Mouse (Mus musculus): ENCODE data around the gene Unc79. TPM values are rescaled to one million over a fixed set of nuclear protein-coding genes. Genes with fewer than 3 reads are reported as not detected.

Unc79 gene
- total and polyA plus RNA-seq, 3 experiments, result 0.04 to 0.86 (median 0.05) TPM

DNA sequence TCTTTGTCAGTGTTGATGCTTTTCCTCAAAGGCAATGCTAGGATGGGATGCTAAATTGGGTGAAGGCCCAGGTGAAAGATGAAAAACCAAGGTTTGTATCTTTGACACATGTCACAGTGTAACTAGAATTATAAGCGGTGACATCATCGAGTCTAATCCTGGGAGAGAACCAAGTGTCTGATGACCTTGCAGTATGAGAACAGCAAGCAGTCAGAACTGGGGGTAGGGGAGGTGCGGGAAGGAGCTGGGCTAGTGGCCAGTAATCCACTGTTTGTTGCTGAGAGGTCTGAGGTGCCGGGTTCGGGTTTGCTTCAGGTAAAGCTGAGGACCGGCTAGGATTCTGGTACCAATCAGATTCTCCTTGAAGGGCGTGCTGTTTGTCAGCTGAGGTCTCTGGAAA, 160.6 kb downstream of the Unc79 start:
- H3K27me3 ChIP-seq (replicated peaks), result peaks cover 4% of the 10 kb centered on the region
- H3K9me3 ChIP-seq (replicated peaks; ENCODE audit: low read length), result no peaks in the 10 kb centered on the region
- H3K4me2 ChIP-seq (ENCODE audit: insufficient read depth, low read depth, poor library complexity, severe bottlenecking), result no peak overlapping the region
- TF ChIP-seq ZNF384 (IDR thresholded peaks at IDR 0.05; ENCODE audit: low read depth, low read length) (no peak), RCOR1 (conservative IDR thresholded peaks at IDR 0.05; ENCODE audit: low read depth, low read length) (no peak), NELFE (IDR thresholded peaks at IDR 0.05; ENCODE audit: low read depth, low read length) (no peak), KAT2A (IDR thresholded peaks at IDR 0.05; ENCODE audit: insufficient replicate concordance, low read length) (no peak), MEF2A (IDR thresholded peaks at IDR 0.05; ENCODE audit: borderline replicate concordance, low read depth, low read length) (no peak), CHD1 (IDR thresholded peaks at IDR 0.05; ENCODE audit: low read depth, low read length) (no peak), MAFK (IDR thresholded peaks at IDR 0.05; ENCODE audit: insufficient replicate concordance, low read length) (no peak), TBP (conservative IDR thresholded peaks at IDR 0.05; ENCODE audit: low read depth, low read length) (no peak), UBTF (IDR thresholded peaks at IDR 0.05; ENCODE audit: low read depth, low read length) (no peak), CTCF (conservative IDR thresholded peaks at IDR 0.05 in 1 of 2, IDR thresholded peaks at IDR 0.05 in 1 of 2; ENCODE audit: low read depth in 2 of 2, low read length in 2 of 2) (no peak), MYC (IDR thresholded peaks at IDR 0.05; ENCODE audit: low read depth, low read length) (no peak), E2F4 (IDR thresholded peaks at IDR 0.05; ENCODE audit: insufficient replicate concordance, low read depth, low read length) (no peak)
- H3K36me3 ChIP-seq (replicated peaks in 1 of 2; ENCODE audit: control insufficient read depth in 1 of 2, insufficient read depth in 1 of 2, low read length in 1 of 2), result no peaks in the 10 kb centered on the region
- dilution Hi-C loops (cut with MboI; ENCODE audit: extremely low pct_ligation_motif_present, extremely low pct_unique_long_range_greater_than_20kb, low sequenced_read_pairs) (no loop called here), in situ Hi-C loops (cut with MboI; ENCODE audit: low pct_ligation_motif_present, low pct_unique_long_range_greater_than_20kb, low sequenced_read_pairs) (no loop called here)
- H3K27ac ChIP-seq (ENCODE audit: insufficient read depth, low read depth), result no peak overlapping the region
- no peaks in the 10 kb centered on the region for H3K4me1 ChIP-seq (ENCODE audit: control insufficient read depth in 1 of 2, insufficient read depth in 2 of 2)
- H3K4me3 ChIP-seq (replicated peaks in 1 of 3; ENCODE audit: low read depth in 2 of 3, low read length in 2 of 3, poor library complexity in 1 of 3), result no peak overlapping the region
- H3K9ac ChIP-seq (ENCODE audit: insufficient read depth, low read depth), result no peak overlapping the region
- DNase-seq (ENCODE audit: extremely low read depth), result no peak
- no peaks in the 10 kb centered on the region for H3K79me2 ChIP-seq (replicated peaks; ENCODE audit: control insufficient read depth, extremely low read depth, insufficient read depth, poor library complexity, severe bottlenecking)

DNA sequence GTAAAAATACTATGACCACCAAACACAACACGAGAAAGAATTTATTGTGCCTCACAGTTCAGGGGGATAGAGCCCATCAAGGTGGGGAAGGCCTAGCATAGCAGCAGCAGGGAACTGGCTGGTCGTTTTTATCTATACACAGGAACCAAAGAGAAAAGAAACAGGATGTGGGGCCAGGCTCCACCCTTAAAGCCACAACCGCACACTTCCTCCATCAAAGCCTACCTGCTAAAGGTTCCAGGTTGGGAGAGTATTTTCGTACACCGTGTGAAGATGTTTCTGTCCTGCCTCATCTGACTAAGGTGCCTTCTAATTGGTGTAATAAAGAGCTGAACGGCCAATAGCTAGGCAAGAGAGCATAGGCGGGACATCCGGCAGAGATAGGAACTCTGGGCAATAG, 168.0 kb downstream of the Unc79 start:
- in situ Hi-C loops (cut with MboI; ENCODE audit: low pct_ligation_motif_present, low pct_unique_long_range_greater_than_20kb, low sequenced_read_pairs) (no loop called here), dilution Hi-C loops (cut with MboI; ENCODE audit: extremely low pct_ligation_motif_present, extremely low pct_unique_long_range_greater_than_20kb, low sequenced_read_pairs) (no loop called here)
- Histone ChIP-seq H3K36me3 (replicated peaks in 1 of 2; ENCODE audit: control insufficient read depth in 1 of 2, insufficient read depth in 1 of 2, low read length in 1 of 2) (no peaks in the 10 kb centered on the region), H3K4me1 (ENCODE audit: control insufficient read depth in 1 of 2, insufficient read depth in 2 of 2) (peaks cover 0 to 5% of the 10 kb centered on the region in 2 experiments; a peak in 2 of 4 replicates), H3K4me2 (ENCODE audit: insufficient read depth, low read depth, poor library complexity, severe bottlenecking) (no peak overlapping the region), H3K79me2 (replicated peaks; ENCODE audit: control insufficient read depth, extremely low read depth, insufficient read depth, poor library complexity, severe bottlenecking) (no peaks in the 10 kb centered on the region), H3K9ac (ENCODE audit: insufficient read depth, low read depth) (no peak overlapping the region), H3K9me3 (replicated peaks; ENCODE audit: low read length) (no peaks in the 10 kb centered on the region), H3K27me3 (replicated peaks) (peaks cover 4% of the 10 kb centered on the region), H3K4me3 (replicated peaks in 1 of 3; ENCODE audit: low read depth in 2 of 3, low read length in 2 of 3, poor library complexity in 1 of 3) (no peak overlapping the region), H3K27ac (ENCODE audit: insufficient read depth, low read depth) (no peak overlapping the region)
- TF ChIP-seq ZMIZ1 (IDR thresholded peaks at IDR 0.05; ENCODE audit: low read depth, low read length) (no peak), USF2 (conservative IDR thresholded peaks at IDR 0.05; ENCODE audit: low read depth, low read length) (no peak), ZC3H11A (IDR thresholded peaks at IDR 0.05; ENCODE audit: low read depth, low read length) (no peak), CHD2 (IDR thresholded peaks at IDR 0.05; ENCODE audit: low read length) (no peak), MAX (IDR thresholded peaks at IDR 0.05; ENCODE audit: low read length) (no peak), CHD1 (IDR thresholded peaks at IDR 0.05; ENCODE audit: low read depth, low read length) (no peak), UBTF (IDR thresholded peaks at IDR 0.05; ENCODE audit: low read depth, low read length) (no peak), ZKSCAN1 (IDR thresholded peaks at IDR 0.05; ENCODE audit: borderline replicate concordance, low read depth, low read length) (no peak), GABPA (IDR thresholded peaks at IDR 0.05; ENCODE audit: insufficient replicate concordance, low read depth, low read length) (no peak), IRF4 (IDR thresholded peaks at IDR 0.05; ENCODE audit: low read depth, low read length) (no peak), MAFK (IDR thresholded peaks at IDR 0.05; ENCODE audit: insufficient replicate concordance, low read length) (no peak)
- no peak for DNase-seq (ENCODE audit: extremely low read depth)
